Mouse (Mus musculus) neural tube, embryonic 11.5 days (tissue): ENCODE results near the gene St7. TPM values are rescaled to one million over a fixed set of nuclear protein-coding genes. Genes with fewer than 3 reads are reported as not detected.

Experiments
- ATAC-seq: fragments of 200-750 bp; cut with Nextera tagmentation; 2 replicates; pipeline ENCODE4 v1.8.0; 2017; ENCODE audit warnings: moderate number of reproducible peaks, mild to moderate bottlenecking, moderate TSS enrichment, moderate library complexity; ENCODE audit not compliant: insufficient read depth, low FRiP score, low TSS enrichment
- DNase-seq: peaks from one replicate; pipeline ENCODE4 v3.0.0-alpha.2; 2015; ENCODE audit warnings: low spot score
- H3K27ac ChIP-seq: fragments of 300-500 bp; sonication (generic); 2 replicates; pipeline ENCODE4 v1.5.1; 2014; ENCODE audit warnings: low read depth, mild to moderate bottlenecking, low read length
- H3K27me3 ChIP-seq: fragments of 300-500 bp; sonication (generic); 2 replicates; pipeline ENCODE4 v1.6.1; 2014; ENCODE audit warnings: mild to moderate bottlenecking, low read length, mixed read lengths; ENCODE audit not compliant: control insufficient read depth, insufficient read depth
- H3K36me3 ChIP-seq: fragments of 300-500 bp; sonication (generic); 2 replicates; pipeline ENCODE4 v1.6.1; 2014; ENCODE audit warnings: mild to moderate bottlenecking, low read length, moderate library complexity, mixed read lengths; ENCODE audit not compliant: control insufficient read depth, insufficient read depth
- H3K4me1 ChIP-seq: fragments of 300-500 bp; sonication (generic); 2 replicates; pipeline ENCODE4 v1.6.1; 2014; ENCODE audit warnings: low read length, mixed read lengths; ENCODE audit not compliant: control insufficient read depth, insufficient read depth
- H3K4me2 ChIP-seq: fragments of 300-500 bp; sonication (generic); 2 replicates; pipeline ENCODE4 v1.6.1; 2014; ENCODE audit warnings: low read depth, mild to moderate bottlenecking, moderate library complexity
- H3K4me3 ChIP-seq: fragments of 300-500 bp; sonication (generic); 2 replicates; pipeline ENCODE4 v1.5.1; 2014; ENCODE audit warnings: low read depth, low read length
- H3K9ac ChIP-seq: fragments of 300-500 bp; sonication (generic); 2 replicates; pipeline ENCODE4 v1.6.1; 2014; ENCODE audit warnings: mild to moderate bottlenecking, low read length
- H3K9me3 ChIP-seq: fragments of 300-500 bp; sonication (generic); 2 replicates; pipeline ENCODE4 v1.6.1; 2016; ENCODE audit warnings: low read length; ENCODE audit not compliant: control insufficient read depth
- WGBS: fragments of 180-500 bp; shearing (Covaris S2); extraction: QIAGEN DNeasy Blood & Tissue Kit; methylation state at CpG from one replicate; pipeline ENCODE4 v1.1.7; 2014; 5-methylcytosine and 5-hydroxymethylcytosine counted together
- polyA plus RNA-seq: library from polyadenylated mRNA; unstranded; fragments of >200 nt; fragmentation: Nextera tagmentation; extraction: Ambion mirVana; gene quantifications from 2 replicates; pipeline ENCODE4 v1.2.1, GENCODE M21; 2014

Gene St7
- polyA plus RNA-seq, 1 experiment from 2014 or later = 41.8 TPM

GRCm38 (mm10) chr6:17951779-17952178, 259.0 kb downstream of the St7 start:
- no peak for DNase-seq
- Histone ChIP-seq H3K27me3 (no peaks in the 10 kb centered on the region), H3K27ac (no peak overlapping the region), H3K9me3 (no peaks in the 10 kb centered on the region), H3K4me1 (no peaks in the 10 kb centered on the region), H3K36me3 (no peaks in the 10 kb centered on the region), H3K4me3 (no peak overlapping the region), H3K4me2 (no peak overlapping the region), H3K9ac (no peak overlapping the region)
- WGBS = 81% methylated on average over 8 of the region's 8 CpGs
- no peak for ATAC-seq

GRCm38 (mm10) chr6:17963455-17963854, 270.7 kb downstream of the St7 start:
- H3K4me3 ChIP-seq = no peak overlapping the region
- WGBS = 81% methylated on average over 3 of the region's 3 CpGs
- no peaks in the 10 kb centered on the region for H3K27me3 ChIP-seq
- no peaks in the 10 kb centered on the region for H3K4me1 ChIP-seq
- H3K9ac ChIP-seq = no peak overlapping the region
- H3K27ac ChIP-seq = no peak overlapping the region
- ATAC-seq (no peak), DNase-seq (no peak)
- H3K9me3 ChIP-seq = no peaks in the 10 kb centered on the region
- H3K36me3 ChIP-seq = no peaks in the 10 kb centered on the region
- H3K4me2 ChIP-seq = no peak overlapping the region

- Histone ChIP-seq H3K4me3 (no peak overlapping the region), H3K4me2 (no peak overlapping the region), H3K9me3 (no peaks in the 10 kb centered on the region), H3K27ac (no peak overlapping the region), H3K36me3 (no peaks in the 10 kb centered on the region), H3K4me1 (no peaks in the 10 kb centered on the region), H3K27me3 (no peaks in the 10 kb centered on the region), H3K9ac (no peak overlapping the region)
- WGBS = 77% methylated on average over 1 of the region's 1 CpGs
- peak; percentile 96 for ATAC-seq
- peak; percentile 90 for DNase-seq
Observed at GRCm38 (mm10) chr6:17968467-17969144, 275.9 kb downstream of the St7 start.

- H3K9me3 ChIP-seq = no peaks in the 10 kb centered on the region
- no peak for ATAC-seq
- no peak overlapping the region for H3K4me2 ChIP-seq
- WGBS = 83% methylated on average over 1 of the region's 1 CpGs
- no peak overlapping the region for H3K9ac ChIP-seq
- no peak overlapping the region for H3K27ac ChIP-seq
- no peak overlapping the region for H3K4me3 ChIP-seq
- H3K27me3 ChIP-seq = no peaks in the 10 kb centered on the region
- no peaks in the 10 kb centered on the region for H3K4me1 ChIP-seq
- no peaks in the 10 kb centered on the region for H3K36me3 ChIP-seq
- no peak for DNase-seq
Observed at GRCm38 (mm10) chr6:17969815-17970214, 277.1 kb downstream of the St7 start.

GRCm38 (mm10) chr6:17971393-17971792, 278.7 kb downstream of the St7 start:
- Histone ChIP-seq H3K27me3 (no peaks in the 10 kb centered on the region), H3K9ac (no peak overlapping the region), H3K4me1 (no peaks in the 10 kb centered on the region), H3K4me2 (no peak overlapping the region), H3K36me3 (no peaks in the 10 kb centered on the region), H3K9me3 (no peaks in the 10 kb centered on the region), H3K27ac (no peak overlapping the region), H3K4me3 (no peak overlapping the region)
- ATAC-seq (no peak), DNase-seq (no peak)

- Histone ChIP-seq H3K9ac (no peak overlapping the region), H3K36me3 (no peaks in the 10 kb centered on the region), H3K4me2 (no peak overlapping the region), H3K4me1 (no peaks in the 10 kb centered on the region), H3K27me3 (no peaks in the 10 kb centered on the region), H3K4me3 (no peak overlapping the region), H3K9me3 (no peaks in the 10 kb centered on the region), H3K27ac (no peak overlapping the region)
- no peak for DNase-seq
- no peak for ATAC-seq
- WGBS = 87% methylated on average over 3 of the region's 3 CpGs
Observed at GRCm38 (mm10) chr6:17974416-17974815, 281.7 kb downstream of the St7 start.

GRCm38 (mm10) chr6:17977165-17977564, 284.4 kb downstream of the St7 start:
- Histone ChIP-seq H3K4me3 (no peak overlapping the region), H3K4me2 (no peak overlapping the region)
- WGBS = 51% methylated on average over 1 of the region's 1 CpGs

GRCm38 (mm10) chr6:17978324-17978723, 285.6 kb downstream of the St7 start:
- Histone ChIP-seq H3K27ac (no peak overlapping the region), H3K4me1 (no peaks in the 10 kb centered on the region), H3K9me3 (no peaks in the 10 kb centered on the region), H3K9ac (no peak overlapping the region), H3K27me3 (no peaks in the 10 kb centered on the region), H3K36me3 (no peaks in the 10 kb centered on the region), H3K4me3 (no peak overlapping the region), H3K4me2 (no peak overlapping the region)
- ATAC-seq (no peak), DNase-seq (no peak)
- WGBS = 89% methylated on average over 5 of the region's 5 CpGs

More at GRCm38 (mm10) chr6:17977165-17977564, 284.4 kb downstream of the St7 start:
- H3K9me3 ChIP-seq = no peaks in the 10 kb centered on the region
- no peaks in the 10 kb centered on the region for H3K4me1 ChIP-seq
- no peak for ATAC-seq
- no peak for DNase-seq
- H3K9ac ChIP-seq = no peak overlapping the region
- no peaks in the 10 kb centered on the region for H3K36me3 ChIP-seq
- H3K27me3 ChIP-seq = no peaks in the 10 kb centered on the region
- H3K27ac ChIP-seq = no peak overlapping the region

- Histone ChIP-seq H3K4me3 (no peak overlapping the region), H3K9ac (no peak overlapping the region), H3K4me1 (no peaks in the 10 kb centered on the region), H3K27ac (no peak overlapping the region), H3K4me2 (no peak overlapping the region), H3K36me3 (no peaks in the 10 kb centered on the region), H3K27me3 (no peaks in the 10 kb centered on the region), H3K9me3 (no peaks in the 10 kb centered on the region)
- 93% methylated on average over 3 of the region's 3 CpGs for WGBS
- no peak for DNase-seq
- no peak for ATAC-seq
Observed at GRCm38 (mm10) chr6:17978881-17979280, 286.1 kb downstream of the St7 start.
